Mouse (Mus musculus): Measurements from ENCODE around the gene Armc7.

DNA sequence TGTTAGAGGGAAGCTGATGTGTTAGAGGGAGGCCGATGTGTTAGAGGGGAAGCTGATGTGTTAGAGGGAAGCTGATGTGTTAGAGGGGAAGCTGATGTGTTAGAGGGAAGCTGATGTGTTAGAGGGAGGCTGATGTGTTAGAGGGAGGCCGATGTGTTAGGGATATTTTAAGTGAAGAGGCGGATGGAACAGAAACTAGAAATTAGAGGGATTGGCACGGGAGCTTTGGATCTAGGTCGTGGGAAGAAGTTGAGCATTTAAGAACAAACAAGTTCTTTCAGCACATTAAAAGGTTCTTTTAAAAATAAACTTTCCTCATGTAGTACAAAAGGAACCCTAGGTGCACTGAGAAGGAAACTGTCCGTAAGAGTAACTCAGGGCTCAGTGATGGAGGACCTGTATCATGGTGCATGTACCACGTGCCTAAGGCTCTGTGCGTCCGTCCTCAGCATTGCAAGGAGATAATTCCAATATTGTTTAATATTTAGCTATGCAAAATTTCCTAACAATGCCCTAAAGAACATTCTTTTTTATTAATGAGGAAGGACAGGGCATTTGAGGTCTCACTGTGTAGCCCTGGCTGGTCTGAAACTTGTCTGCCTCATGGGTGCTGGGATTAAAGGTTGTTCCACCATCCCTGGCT is 3.0 kb downstream of the Armc7 start:
- no peak for TF ChIP-seq CTCF (IDR thresholded peaks at IDR 0.05; ENCODE audit: control insufficient read depth, insufficient read depth, insufficient read length)
- no peak for TF ChIP-seq MAX (IDR thresholded peaks at IDR 0.05)
- TF ChIP-seq USF1 (IDR thresholded peaks at IDR 0.05; ENCODE audit: low read depth) = no peak
